Mouse (Mus musculus) heart, adult 9 months (tissue): ENCODE results near the gene Cct3.
"Not testable (repeated sequence)": the region's sequence is repeated elsewhere in the genome, so short reads cannot be mapped to it uniquely, and the experiment has no call there.

Experiments used
- DNase-seq, 2 experiments: peaks; one replicate each; pipeline ENCODE4 v3.0.0; 2022; ENCODE audit warnings: low spot score in 2 of 2

Cct3 gene

DNA sequence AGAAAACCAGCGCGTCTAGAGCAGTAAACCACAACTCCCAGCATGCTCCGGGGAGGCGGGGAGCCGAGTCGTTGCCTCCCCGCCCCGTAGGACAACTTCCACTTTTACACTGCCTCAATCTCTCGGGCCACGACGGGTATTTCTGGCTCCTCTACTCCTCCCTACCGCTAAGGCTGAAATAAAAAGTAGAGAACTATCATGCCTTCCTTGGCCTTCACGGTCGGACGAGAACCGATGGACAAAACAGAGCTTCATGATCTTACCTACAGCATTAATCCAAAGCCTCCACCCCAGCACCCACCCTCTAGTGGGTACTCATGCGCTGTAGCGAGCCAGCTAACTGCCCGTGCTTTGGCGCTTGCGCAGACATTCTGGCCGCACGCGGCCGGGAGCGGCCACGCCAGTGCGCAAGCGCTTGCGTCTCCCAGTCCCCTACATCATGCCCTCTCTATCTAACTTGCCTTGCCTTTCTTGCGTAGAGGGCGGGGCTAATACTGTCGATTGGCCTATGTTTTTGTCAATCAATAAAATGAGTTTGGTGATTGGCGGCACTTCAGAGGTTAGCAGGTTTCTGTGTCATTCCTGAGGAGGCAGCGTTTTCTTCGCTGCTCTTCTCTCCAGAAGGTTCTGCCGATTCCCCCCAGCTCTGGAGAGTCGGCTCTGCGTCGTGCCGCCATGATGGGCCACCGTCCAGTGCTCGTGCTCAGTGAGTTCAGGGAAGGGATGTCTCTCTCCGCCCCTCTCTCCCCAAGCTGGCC is at the start of gene Cct3, which contains the start of gene Tsacc:
Gene Cct3, plus strand, starts transcription at position 556 of the 758 bp plus-strand sequence.
Gene Tsacc, minus strand, starts transcription at position 439 of the 758 bp plus-strand sequence.
- peak; percentile 99 to 100 for DNase-seq

DNA sequence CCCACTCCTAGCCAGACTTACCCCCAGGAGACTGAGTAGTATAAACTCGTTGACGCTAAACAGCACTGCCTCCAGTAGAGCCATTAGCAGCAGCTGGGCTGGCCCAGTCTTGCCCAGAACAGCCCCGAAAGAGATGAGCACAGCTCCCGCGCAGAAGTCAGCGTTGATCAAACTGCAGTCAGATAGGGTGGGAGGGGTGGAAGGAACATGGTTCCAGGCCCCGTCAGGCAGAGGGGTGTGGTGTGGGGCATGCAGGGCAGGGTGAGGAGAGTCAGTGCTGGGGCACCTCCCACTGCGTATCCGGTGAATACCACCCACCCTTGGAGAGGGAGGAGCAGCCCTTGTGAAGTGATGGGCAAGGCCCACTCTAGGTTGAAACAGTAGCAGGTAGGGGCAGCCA is 49.2 kb upstream of the Cct3 start:
- no peak for DNase-seq

DNA sequence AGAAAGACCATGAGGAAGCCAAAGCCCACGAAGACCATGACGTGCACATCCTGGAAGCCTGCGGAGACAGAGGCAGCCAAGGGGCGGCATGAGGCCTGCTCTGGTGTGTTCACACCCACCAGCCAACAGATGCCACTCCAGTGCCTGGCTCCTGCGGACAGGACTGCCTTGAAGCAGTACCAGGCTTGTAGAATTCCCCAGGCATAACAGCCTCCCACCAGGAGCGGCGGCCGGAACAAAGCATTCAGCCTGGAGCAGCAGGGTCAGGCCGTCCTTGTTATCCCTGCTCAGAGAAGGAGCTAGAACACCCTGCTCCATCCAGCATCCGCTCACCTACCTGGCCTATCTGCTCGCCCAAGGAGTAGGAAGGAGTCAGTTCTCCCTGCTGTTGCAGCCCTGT is 48.5 kb upstream of the Cct3 start:
- DNase-seq, result no peak

DNA sequence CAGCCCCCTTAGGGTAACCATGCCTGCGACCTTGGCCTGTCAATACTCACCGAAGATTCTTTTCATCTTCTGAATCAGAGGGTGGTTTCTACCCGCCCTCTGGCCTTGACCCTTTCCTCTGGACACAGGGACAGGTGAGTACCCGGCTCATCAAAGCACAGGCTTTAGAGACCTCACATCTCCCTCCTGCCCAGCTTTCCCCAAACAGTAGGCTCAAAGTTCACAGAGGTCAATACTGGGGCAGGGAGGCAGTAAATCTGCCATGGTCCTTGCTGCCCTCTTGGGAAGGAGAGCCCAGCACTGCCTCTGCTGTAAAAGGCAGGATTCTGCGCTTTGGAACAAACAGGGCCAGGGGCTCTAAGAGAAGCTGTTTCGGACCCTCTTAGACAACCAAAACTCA is 44.2 kb upstream of the Cct3 start:
- DNase-seq, result no peak

DNA sequence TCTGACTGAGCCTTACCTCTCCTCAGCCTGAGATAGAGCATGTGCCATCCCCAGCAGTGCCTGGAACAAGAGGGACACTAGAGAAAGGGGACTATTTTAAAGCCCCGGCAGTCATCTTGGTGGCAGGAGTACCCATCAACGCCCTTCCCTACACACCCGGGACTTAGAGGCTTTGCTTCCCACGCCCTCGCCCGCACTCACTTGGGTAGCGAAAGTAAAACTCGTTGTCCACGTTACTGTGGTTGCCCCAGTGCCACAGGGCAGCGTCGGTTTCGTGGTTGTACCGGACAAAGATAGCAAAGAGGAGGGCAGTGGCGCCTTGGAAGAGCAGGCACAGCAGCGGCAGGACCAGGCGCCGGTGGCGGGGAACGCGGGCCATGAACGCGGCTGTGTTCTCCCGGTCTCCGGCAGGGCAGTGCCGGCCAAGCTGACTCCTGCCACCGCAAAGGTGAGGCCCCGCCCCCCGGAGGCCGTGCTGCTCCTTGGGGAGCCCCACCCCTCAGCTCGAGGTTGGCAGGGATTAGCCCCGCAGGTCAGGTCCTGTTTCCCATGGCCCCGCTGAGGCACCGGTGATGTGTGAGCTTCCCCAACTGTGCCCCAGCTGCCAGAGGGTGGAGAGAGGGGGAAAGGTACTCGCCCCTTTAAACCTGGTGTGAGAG is 42.5 kb upstream of the Cct3 start, which contains the start of gene Rhbg:
Gene Rhbg, minus strand, starts transcription at position 442 of the 659 bp plus-strand sequence.
- no peak for DNase-seq

DNA sequence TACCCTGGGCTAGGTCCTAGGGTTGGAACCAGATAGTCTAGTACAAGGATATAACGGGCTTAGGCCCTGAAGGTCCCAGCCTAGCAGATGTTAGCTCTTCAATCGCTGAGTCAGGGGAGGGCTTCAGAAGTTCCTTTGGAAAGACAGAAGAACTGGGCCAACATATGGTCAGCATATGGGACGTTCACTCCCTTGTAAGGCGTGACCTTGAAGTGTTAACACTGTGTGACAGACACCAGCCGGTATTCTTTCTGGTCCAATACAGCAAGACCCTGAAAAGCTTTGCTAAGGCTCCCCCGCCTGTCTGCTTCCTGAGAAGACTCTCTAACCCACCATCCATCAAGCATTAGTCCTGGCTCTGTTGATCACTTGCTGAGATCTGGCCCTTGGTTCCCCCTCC is 41.0 kb upstream of the Cct3 start:
- no peak for DNase-seq

DNA sequence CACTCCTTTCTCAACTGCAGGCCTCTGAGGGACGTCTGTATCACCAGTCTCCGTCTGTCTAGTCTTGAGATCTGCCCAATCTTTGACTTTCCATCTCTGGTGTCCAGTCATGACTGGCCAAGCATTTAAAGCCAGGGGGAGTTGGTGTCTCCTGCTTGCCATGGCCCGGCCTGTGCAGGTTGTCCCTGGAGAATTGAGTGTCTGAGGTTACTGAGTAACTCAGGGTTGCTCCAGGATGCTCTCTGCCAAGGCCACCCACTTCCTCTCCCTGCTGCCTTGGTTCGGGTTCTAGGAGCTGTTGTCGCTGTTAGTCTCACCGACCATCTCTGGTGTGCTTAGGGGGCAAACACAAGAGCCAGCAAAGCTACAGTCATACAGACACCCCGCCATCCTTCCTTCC is 40.5 kb upstream of the Cct3 start:
- no peak for DNase-seq

DNA sequence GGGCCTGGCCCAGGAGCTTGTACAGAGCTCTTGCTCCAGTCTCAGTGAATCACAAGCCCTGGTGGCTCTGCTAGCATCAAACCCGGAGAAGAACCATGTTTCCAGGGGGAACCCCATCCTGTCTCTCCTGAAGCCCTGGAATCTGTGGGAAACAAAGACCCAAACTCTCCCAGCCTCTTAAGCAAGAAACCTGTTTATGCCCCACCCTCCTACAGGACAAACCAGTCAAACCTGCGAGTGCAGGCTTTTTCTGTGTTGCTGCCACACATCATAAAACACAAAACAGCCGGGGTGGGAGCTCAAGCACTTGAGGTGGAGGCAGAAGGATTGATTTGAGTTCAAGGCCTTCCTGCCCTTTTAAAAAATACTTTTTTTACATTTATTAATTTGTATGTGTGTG is 34.6 kb upstream of the Cct3 start:
- no peak for DNase-seq

DNA sequence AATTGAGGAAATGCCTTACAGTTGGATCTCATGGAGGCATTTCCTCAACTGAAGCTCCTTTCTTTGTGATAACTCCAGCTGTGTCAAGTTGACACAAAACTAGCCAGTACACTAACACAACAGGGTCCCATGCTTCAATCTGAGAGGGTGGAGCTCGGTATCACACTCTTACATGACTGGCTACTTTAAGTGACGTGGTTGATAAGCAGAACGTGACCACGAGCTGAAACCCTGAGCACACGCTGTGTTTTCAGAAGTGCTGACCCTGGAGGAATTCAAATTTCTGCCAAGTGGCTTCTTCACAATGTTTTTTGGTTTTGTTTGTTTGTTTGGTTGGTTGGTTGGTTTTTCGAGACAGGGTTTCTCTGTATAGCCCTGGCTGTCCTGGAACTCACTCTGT is 28.9 kb upstream of the Cct3 start:
- not testable (repeated sequence) for DNase-seq

DNA sequence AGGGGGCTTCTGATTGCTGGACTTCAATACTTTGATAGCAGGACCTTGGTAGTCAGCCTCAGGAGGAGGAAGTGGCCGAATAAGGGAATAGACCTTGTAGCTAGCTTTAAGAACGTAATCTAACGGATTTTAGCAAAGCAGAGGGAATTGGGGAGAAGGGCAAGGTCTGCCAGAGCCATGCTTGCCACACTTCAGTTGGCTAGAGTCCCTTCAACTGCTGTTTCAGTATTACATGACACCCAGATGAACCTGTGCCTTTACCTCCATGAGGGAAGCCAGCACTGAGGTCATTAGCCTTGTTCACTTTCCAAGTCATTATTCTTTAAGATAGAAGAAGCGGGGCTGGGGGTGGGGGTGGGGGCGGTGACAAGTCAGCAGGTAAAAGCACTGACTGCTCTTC is 27.9 kb upstream of the Cct3 start:
- no peak for DNase-seq

DNA sequence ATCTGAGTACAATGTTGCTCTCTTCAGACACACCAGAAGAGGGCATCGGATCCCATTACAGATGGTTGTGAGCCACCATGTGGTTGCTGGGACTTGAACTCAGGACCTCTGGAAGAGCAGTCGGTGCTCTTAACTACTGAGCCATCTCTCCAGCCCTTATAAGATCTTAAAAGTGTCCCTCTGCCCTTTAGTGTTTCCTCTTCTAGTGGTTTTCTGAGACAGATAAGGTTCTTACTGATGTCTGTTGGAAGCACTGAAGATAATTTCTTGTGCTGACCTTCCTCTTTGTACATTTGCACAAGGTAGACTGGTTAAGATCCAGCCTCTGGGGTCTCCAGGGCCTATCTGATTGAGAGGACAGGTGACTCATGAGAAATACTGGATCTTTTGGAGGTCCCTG is 25.6 kb upstream of the Cct3 start:
- not testable (repeated sequence) for DNase-seq

DNA sequence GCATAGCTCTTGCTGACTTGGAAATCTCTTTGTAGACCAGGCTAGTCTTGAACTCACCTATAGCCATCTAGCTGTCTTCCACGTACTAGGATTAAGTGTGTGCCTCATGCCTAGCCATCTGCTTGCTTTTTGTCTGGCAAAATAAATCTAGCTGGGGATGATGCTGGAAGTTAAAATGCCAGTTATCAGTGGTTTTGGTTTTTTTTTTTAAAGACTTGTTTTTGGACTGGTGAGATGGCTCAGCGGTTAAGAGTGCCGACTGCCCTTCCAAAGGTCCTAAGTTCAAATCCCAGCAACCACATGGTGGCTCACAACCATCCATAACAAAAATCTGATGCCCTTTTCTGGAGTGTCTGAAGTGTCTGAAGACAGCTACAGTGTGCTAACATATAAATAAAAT is 25.1 kb upstream of the Cct3 start:
- no peak for DNase-seq

DNA sequence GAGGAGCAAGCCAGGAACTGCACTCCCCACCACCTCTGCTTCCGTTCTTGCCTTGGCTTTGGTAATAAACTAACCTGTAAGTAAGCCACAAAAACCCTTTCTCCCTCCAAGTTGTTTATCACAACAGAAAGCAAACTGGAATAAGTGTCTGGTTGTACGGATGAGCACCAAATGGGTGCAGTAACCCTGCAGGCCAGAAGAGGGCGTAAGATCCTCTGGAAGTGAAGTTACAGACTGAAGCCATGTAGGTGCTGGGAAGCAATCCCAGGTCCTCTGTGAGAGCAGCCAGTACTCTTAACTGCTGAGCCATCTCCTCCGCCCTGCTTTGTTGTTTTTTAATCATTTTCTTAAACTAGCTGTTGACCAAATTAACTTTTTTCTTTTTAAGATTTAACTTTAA is 22.9 kb upstream of the Cct3 start:
- DNase-seq, result no peak

DNA sequence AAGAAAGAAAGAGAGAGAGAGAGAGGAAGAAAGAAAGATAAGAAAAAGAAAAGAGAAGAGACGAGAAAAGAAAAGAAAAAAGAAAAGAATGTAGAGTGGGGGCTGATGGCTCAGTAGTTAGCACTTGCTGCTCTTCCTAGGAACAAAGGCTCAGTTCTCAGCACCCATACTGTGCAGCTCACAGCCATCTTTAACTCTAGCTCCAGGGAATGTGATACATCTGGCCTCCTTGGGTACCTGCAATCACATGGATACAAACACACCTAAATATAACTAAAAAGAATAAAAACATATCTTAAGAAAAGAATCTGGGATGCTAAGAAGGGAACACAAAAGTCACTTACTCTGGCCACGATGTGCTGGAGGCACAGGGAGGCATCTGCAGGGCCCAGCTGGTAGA is 20.8 kb upstream of the Cct3 start:
- DNase-seq, result no peak

DNA sequence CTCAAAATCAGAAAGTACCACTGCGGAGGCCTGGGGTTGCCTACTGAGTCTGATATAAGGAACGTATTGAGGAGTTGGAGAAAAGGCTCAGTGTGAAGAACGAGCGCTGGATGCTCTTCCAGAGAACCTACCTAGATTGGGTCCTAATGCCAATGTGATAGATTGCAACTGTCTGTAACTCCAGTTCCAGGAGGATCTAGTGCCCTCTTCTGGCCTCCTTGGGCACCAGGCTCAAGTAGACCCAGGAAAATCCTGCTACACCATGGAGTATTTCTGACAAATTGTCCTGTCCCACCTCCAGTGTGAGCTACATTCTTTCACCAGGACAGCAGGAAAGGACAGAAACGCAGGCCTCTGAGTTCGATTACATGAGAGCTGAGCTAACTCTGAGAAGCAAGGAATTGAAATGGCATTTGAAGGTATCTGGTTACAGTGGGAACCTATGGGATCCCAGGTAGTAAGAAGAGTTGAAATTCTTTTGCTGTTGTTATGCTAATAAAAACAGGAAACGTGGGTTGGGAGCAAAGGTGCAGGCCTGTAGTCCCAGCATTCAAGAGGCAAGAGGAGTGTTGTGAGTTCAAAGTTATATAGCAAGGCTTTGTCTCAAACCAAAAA is 20.3 kb upstream of the Cct3 start:
- DNase-seq, result no peak

DNA sequence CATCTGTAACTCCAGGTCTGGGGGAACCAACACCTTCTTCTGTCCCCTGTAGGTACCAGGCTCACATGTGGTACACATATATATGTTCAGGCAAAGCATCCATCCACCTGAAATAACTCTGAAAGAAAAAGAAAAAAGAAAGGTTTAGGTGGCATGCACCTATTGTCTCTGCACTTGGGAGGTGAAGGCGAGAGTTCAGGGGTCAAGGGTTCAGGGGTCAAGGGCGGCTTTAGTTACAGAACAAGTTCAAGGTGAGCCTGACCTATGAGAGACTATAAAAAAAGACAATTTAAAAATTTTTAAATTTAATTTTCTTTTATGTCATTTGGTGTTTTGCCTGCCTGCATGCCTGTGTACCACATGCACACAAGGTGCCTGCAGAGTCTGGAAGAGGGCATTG is 16.9 kb upstream of the Cct3 start:
- no peak for DNase-seq

DNA sequence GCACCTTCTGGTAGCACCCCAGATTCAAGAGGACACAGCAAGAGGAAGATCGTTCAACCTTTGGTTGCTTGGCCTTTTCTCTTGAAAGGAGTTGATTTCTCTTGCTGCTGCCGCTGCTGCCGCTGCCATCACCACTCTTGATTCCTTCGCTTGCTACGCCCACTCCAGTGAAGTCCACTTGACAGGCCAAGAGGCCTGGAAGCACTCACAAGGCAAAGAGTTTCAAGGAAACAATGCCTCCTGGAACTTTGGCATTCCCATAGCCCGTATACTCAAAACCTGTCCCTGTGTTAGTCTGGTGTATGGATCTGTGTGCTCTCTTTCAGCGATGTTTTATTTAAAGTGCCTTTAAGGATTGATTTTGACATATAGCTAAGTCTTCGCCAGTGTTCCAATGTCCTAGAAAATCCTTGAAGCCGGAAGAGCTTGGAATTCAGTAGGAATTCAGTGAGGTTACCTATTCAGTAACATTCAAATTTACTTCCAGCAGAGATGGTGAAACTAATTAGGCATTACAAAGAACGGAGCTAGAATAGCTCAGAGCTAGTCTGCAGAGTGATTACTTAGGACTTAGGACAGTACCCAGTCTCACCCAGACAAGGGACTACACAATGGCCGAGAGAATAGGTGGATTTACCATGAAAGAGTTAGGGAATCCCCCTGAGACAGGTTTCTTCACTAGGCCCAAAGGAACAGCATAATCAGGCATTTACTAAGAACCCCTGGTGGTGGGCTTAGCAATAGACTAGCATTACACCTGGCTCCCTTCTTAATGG is 15.6 kb upstream of the Cct3 start:
- not testable (repeated sequence) for DNase-seq

DNA sequence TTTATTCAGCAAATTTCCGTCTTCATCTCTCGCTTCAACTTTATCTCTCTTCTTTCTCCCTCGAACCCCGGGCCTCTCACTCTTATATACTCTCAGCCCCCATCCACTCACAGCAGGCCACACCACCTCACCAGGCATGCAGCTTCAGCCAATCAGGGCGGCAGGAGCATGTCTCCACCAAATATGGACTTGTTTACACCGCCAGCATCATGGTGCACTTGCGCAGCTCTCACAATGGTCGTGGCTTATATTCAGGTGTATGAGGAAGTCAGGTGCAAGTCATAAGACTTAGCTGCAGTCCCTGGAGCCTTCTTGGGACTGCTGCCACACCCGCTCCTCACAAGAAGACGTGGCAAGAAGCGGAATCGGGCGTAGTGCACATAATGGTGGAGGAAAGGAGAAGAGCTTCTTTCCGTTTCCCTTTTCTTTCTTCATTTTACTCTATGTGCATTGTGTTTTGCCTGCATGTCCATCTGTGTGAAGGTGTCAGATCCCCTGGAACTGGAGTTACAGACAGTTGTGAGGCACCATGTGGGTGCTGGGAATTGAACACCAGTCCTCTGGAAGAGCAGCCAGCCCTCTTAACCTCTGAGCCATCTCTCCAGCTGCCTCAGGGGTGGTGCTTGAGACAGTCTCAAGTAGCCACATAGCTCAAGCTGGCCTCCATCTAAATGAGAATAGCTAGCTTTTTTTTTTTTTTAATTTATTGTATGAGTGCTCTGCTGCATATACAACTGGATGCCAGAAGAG is 11.9 kb upstream of the Cct3 start:
- DNase-seq, result not testable (repeated sequence)

DNA sequence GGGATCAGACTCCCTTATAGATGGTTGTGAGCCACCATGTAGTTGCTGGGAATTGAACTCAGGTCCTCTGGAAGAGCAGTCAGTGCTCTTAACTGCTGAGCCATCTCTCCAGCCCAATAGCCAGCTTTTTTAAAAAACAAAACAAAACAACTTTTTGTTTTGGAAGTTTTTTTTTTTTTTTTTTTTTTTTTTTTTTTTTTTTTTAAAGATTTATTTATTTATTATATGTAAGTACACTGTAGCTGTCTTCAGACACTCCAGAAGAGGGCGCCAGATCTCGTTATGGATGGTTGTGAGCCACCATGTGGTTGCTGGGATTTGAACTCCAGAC is 11.4 kb upstream of the Cct3 start:
- DNase-seq, result not testable (repeated sequence)

DNA sequence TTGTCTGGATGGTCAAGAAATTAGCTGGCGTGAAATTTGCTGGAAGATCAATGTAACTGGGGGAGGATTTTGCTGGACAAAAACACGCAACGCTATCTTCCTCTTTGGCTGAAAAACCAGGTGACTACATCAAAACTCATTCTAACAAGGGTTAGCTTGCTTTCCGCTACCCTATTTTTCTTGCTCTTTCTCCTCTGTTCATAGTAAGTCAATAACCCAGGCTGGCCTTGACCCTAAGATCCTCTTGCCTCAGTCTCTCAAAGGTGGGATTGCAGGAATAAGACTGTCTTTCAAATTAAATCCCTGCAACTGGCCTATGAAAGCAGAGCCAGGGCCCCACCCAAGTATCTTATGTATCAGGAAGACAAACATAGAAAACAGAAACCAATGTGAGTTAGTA is 9.8 kb upstream of the Cct3 start, which contains the start of gene Gm38392:
Gene Gm38392, minus strand, starts transcription at position 101 of the 400 bp plus-strand sequence.
- no peak for DNase-seq

DNA sequence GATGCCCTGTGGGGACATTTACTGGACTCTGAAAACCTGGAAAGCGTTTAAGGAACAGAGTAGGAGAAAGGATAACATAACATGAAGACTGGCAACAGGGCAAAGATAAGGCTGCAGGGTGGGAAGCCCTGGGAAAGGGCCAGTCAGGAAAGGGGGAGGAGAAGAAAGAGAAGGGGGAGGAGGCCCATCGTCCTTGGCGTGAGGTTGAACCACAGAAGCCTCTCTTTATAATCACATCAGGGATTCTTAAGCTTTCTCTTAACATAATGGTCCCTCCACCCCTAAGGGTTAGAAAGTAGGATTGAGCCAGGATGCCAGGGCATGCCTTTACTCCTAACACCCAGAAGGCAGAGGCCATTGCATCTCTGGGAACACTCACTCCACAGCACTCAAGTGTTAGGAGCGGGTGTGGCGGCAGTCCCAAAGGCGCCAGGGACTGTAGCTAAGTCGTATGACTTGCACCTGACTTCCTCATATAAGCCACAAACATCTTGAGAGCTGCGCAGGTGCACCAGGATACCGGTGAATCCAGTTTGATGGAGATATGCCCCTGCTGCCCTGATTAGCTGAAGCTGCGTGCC is 8.7 kb upstream of the Cct3 start:
- DNase-seq, result not testable (repeated sequence)
